Mouse (Mus musculus): ENCODE results near the gene Map3k3.

Gene Map3k3

DNA sequence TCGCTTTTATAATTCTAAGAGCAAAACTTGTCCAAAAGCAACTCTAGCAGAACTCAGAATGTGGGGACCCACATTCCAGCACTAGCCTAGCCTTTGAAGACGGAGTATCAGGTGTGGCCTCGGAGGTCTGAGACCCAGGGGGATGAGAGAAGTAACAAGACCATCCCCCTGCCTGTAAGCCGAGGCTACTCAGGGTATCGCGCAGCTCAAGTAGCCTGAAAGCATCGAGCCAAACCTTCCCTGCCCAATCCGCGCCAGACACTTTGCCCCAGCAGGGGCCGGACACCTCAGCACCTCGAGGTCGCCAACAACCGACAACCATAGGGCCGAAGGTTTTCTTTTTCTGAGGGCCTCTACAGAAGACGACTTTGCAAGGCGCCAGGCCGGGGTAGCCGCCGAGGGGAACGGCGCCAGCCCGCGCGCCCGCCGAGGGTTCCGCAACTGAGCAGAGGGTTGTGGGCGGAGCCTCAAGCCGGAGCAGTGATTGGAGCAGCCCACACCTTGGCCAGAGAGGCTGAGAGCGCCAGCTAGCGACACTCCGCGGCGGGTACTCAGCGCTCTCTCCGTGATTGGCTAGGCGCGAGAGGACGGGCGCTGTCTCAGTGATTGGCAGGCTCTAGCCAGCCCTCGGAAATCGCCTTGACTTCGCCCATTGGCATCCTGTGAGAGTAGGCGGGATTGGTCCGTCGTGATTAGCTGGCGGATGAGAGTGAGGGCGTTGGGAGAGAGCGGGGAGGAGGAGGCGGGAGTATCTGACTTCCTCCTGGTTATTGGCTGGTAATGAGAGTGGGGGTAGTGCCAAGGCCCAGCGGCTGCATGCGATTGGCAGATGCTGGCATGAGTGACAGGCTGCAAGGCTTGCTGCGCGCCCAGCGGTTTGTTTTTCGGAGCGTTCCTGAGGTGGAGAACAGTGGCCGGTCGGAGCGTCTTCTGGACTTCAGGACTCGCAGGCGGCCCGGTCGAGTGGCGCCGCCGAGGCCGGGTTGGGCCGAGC lies at the start of gene Map3k3:
Gene Map3k3, plus strand, starts transcription at position 906 of the 994 bp plus-strand sequence.
- DNase-seq (ENCODE audit: low read depth, low spot score): peak; percentile 100

DNA sequence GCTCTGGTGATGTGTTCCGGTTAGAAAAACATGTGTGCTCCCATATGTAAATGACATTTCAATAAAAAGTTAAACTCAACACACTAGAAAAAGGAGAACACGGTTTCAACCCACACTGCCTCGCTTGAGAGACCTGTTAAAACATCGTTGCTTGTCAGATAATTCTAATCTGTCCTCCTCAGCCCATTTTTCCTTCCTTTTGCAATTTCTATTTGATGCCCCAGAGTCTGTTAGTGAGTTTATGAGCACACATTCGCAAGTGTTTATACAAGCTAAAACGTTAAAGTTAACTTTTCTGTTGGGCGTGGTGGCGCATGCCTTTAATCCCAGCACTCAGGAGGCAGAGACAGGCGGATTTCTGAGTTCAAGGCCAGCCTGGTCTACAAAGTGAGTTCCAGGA lies 49.4 kb upstream of the Map3k3 start:
- DNase-seq (ENCODE audit: low read depth, low spot score): no peak

DNA sequence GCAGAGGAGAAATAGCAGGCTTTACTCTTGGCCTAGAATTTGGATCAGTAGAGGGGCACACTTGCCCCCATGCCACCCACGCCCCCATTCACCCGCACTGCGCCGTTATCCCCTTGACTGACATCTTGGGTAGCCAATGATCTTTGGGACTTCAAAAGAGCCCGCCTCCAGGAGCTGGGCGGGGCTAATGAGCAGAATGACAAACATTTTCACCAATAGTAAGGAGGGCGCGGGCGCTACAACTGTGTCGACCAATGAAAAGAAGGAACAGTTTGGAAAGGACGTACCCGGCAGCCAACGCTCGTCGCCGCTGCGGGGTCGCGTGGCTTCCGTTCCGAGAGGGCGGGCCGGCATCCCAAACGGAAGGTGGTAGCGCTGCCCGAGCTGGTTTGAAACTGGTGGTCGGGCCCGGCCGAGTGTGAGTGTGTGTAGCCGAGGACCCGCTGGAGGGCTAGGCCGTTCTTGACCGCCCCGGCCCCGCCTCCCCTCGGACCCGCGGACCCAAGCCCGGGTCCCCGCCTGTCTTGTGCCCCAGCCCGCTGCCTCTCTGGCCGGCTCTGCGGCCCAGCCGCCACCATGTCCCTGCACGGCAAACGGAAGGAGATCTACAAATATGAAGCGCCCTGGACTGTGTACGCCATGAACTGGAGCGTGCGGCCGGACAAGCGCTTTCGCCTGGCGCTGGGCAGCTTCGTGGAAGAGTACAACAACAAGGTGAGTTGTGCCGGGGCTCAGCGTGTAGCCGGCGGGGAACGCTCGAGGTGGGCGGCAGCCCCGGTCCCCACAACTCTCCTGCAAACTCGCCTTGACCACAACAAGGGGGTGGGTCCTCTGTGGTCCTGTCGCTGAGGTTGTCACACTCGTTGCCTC lies 47.6 kb upstream of the Map3k3 start, which contains the start of gene Dcaf7:
Gene Dcaf7, plus strand, starts transcription at position 325 of the 870 bp plus-strand sequence.
- peak; percentile 97 for DNase-seq (ENCODE audit: low read depth, low spot score)

DNA sequence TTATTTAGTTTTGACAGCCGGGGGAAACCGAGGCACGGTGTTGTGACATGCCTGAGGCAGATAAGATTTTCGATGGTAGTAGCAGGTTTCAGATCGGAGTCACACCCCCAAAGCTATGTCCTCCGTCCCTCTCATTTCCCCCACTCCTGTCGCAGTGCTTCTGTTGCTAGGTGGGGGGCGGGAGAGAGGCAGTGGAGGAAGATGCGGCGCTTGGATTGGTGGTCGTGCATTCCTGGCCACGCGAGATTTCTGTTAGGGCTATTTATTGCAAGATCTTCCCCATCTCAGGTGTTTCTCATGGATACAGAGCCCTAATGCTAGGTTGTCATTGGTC lies 47.0 kb upstream of the Map3k3 start:
- peak; percentile 79 for DNase-seq (ENCODE audit: low read depth, low spot score)

DNA sequence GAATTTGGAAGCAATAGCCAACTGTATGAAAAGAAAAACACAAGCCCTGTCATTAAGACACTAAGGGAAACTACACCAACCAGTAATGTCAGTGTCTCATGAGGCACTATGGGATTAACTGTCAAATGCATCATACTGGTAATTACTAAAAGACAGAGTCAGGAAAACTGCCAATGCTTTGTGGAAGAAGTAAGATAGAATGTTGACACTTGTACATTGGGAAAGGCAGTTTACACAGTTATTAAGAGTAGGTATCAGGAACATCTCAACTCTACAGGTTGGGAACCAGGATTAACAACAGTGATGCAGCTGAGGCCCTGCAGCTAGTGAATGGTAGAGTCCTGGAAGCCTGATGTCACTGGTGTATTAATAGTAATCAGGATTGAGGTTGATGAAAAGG lies 40.1 kb upstream of the Map3k3 start:
- DNase-seq (ENCODE audit: low read depth, low spot score): no peak

DNA sequence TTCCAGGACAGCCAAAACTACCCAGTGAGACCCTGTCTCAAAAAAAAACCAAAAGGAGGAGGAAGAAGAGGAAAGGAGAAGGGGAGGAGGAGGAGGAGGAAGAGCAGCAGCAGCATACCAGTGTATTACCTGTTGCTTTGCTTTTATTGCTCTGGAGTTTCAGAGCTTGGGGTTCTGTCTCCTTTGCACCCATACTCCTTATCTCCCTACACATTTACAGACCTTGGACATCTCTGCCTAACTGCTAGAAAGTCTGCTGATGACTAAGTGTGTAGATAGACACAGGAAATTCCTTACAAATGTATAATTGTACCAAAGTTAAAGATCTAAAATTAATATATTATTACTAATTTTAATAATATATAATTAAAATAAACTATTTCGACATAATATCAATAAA lies 39.2 kb upstream of the Map3k3 start:
- no peak for DNase-seq (ENCODE audit: low read depth, low spot score)

DNA sequence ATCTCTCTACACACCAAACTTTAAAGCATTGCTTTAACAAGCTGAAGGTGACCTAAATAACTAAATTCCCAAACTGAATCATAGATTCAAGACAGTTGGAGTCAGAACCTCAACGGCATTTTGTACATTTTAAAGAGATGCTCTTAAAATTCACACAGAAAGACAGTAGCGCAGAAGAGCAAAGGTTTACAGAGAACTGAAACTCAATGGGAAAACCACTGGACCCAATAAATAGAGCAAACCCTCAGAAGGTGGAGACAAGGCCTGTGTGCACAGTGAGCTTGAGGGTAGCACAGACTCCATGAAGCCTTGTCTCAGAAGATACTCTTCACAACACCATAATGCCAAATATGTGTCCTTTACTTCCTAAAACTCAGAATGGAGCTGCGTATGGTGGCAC lies 38.6 kb upstream of the Map3k3 start:
- DNase-seq (ENCODE audit: low read depth, low spot score): no peak

DNA sequence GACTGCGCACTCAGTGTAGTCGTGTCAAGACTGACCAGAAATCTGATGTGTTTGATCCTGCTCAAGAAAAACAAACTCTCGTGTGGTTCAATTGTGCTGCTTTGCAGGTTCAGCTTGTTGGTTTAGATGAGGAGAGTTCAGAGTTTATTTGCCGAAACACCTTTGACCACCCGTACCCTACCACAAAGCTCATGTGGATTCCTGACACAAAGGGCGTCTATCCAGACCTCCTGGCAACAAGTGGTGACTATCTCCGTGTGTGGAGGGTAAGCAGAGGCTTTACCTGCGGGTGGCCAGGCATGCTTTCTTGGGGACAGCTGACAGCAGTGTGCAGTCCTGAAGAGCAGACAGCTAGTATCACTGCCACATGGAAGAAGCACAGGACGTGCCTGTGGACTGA lies 37.8 kb upstream of the Map3k3 start:
- no peak for DNase-seq (ENCODE audit: low read depth, low spot score)

DNA sequence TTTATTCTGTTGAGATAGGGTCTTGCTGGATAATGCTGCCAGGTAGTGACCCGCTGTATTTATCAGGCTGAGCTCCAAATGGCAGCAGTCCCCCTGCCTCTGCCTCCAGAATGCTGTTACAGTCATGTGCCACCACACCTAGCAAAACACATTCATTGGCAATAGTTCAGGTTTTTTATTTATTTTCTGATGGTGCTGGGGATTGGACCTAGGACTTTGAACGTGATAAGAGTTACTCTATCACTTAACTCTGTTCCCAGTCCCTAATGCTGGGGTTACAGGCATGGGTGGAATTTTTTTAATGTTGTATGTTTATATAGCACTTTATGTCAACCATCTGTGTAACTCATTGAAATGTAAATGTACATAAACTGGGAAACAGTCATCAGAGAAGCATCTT lies 30.5 kb upstream of the Map3k3 start:
- no peak for DNase-seq (ENCODE audit: low read depth, low spot score)

DNA sequence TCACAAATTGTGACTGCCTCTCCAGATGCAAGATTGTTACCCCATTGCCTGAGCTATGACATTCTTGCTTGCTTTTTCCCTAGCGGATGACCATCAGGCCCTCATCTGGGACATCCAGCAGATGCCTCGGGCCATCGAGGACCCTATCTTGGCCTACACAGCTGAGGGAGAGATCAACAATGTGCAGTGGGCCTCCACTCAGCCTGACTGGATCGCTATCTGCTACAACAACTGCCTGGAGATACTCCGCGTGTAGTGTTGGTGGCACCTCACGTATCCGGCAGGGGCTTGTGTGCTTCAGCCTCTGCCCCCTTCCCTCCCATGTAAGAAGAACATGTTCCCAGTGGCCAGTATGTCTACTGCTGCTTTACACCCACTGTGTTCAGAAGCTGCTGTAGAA lies 29.8 kb upstream of the Map3k3 start:
- no peak for DNase-seq (ENCODE audit: low read depth, low spot score)

DNA sequence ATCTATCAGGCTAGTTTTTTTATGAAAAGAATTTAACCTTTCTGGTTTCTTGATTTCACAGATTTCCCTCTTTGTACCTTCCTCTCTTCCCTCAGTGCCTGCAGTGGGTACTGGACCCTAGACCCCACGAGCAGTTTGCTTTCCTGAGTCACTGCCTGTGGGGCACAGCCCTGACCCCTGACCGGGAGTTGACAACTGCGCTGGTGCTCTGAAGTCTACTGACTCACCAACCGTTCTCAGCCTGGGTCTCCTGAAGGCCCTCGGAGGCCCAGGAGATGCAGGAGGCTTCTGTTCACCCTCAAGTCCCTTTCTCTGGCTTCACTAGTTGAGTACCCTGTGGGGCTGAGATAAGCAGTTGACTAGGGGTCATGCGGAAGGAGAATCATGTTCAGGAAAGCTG lies 29.1 kb upstream of the Map3k3 start:
- DNase-seq (ENCODE audit: low read depth, low spot score): no peak

DNA sequence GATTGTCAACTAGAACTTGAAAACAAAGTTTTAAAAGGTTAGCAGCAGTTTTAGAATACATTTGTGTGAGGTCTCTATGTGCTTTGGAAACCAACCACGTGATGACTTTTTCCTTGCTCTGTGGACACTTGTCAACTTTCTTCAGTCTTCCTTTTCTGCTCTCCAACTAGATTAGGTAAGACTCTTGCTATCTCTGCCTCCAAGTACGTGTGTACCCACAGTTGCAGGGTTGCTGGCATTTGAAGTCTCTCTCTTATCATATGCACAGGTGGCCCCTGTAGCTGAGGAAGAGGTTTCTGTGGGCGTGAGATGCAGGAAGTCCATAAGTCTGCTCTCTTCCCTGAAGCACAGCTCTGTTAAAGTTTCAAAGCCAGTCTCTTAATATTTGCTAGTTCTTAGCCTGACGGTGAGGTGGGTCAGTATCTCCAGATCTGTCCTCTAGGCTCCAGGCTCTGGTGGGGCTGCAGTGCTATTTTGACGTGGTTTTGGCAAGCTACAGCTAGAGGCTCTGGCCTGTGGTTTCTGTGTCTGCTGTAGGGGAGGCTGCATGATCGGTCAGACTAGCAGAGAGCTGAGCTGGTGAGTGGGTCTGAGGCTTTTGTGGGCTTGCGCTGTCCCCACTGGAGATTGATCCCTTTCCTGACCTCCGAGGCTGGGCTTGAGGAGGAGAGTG lies 27.5 kb upstream of the Map3k3 start:
- DNase-seq (ENCODE audit: low read depth, low spot score): no peak

DNA sequence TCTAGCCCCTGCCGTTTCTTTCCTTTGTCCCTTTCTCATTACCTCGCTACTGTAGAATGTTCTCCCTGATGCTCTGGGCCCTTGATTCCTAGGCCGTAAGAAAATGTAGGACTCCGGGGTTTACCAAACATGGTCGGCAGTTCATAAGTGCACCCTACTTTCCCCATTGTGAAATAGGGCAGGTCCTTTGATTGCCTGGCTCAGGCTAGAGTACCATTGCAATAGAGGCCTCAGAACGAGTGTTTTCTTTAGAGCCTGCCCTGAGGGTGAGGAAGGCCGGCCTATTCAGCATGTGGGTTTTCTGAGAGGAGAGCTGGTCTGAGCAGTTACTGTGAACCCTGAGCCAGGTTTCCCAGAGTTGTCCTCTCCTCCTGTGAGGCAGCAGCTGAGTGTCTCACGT lies 26.4 kb upstream of the Map3k3 start:
- no peak for DNase-seq (ENCODE audit: low read depth, low spot score)

DNA sequence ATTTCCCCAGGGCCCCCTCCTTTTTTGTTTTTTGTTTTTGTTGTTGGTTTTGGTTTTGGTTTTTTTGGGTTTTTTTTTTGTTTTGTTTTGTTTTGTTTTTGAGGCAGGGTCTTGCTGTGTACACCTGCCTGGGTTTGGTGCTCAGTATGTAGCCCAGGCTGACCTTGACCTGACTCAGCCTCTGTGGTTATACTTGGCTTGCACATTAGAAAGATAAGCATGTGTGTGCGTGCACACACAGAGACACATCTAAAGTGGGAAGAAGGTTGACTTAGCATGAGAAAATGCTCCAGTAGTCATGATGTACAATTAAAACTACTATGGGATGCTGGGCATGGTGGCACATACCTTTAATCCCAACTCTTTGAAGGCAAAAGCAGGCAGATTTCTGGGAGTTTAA lies 23.9 kb upstream of the Map3k3 start:
- no peak for DNase-seq (ENCODE audit: low read depth, low spot score)

DNA sequence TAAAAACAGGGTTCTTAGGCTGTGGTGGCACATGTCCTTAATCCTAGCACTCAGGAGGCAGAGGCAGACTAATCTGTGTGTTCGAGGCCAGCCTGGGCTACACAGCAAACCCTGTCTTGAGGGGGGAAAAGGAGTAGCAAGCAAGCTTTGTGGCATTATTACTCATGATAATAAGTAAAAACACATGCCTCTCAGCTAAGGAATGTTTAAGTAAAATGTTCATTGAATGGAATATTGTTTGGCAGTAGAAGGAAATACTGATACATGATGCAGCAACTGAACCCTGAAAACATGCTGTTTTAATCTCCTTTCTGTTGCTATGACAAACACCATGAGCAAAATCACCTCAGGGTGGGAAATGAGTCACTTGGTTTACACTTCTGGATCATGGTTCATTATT lies 23.1 kb upstream of the Map3k3 start:
- DNase-seq (ENCODE audit: low read depth, low spot score): no peak

DNA sequence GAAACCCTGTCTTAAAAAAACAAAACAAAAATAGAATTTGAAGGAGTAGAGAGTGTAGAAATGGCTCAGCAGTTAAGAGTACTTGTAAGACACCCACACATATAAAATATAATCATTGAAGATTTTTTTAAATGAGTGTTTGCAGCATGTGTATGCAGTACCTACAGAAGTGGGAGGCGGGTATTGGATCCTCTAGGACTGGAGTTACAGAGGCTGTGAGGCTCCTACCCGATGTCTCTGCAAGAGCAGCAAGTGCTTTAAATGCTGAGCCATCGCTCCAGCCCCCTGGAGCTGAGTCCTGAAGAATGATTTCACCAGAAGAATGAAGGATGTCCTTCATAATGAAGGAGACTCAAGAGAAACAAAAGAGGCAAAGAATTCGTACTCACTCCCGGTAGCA lies 20.7 kb upstream of the Map3k3 start:
- no peak for DNase-seq (ENCODE audit: low read depth, low spot score)

DNA sequence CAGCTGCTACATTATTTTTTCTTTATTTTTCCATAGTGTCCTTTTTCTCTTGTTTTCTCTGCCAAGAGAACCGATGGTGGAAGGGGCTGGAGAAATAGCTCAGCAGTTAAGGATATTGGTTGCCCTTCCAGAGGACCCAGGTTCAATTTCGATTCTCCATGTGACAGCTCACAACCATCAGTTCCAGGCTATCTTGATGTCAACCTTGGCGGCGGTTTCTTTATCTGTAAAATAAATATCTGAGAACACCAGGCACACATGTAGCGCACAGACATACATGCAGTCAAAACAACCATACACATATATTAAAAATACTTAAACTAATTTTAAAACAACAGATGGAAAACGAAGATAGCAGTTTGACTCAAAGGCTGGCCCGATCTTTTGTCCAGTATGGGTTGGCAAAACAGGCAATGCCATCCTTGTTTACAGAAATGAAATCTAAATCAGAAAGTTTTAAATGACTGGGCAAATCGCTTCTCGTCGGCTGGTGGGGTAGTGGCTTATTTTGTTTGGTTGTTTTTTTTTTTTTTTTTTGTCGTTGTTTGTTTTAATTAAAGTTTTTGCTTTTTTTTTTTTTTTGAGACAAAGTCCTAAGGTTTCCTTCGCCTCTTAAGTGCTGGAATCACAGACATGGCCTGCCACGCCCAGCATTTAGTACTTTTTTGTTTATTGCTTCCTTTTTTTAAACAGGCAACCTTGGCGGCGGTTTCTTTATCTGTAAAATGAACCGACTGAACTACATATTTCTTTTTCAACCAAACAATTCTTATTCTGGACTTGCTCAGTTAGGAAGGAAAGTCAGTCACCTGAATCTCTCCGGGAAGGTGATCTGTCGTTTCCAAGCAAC lies 19.1 kb upstream of the Map3k3 start:
- no peak for DNase-seq (ENCODE audit: low read depth, low spot score)

DNA sequence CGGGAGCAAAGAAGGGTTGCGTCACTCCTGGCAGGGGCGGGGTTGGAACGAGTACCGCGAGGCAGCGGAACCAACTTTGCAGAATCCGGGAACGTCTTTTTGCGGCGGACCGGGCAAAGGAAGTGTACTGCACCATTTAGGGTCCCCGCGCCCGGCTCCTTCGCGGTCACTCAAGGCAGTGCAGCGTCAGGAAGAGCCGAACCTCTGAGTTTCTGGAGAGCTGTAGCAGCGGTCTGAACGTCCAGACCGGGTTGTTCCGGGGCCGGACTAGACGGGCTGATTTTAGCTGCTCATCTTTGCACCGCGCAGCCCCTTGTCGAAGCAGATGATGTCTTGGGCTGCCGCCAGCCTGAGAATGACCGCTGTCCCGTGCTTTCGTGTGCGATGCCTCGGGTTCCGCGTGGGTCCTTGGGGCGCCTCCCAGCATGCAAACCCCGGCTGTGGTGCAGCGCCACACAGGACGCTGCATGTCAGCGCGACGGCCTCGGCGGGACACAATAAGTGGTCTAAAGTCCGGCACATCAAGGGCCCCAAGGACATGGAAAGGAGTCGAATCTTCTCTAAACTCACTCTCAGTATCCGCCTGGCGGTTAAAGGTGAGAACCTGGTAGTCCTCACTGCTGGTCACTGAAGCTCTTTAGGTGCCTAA lies 18.4 kb upstream of the Map3k3 start, which contains the start of gene Taco1:
Gene Taco1, plus strand, starts transcription at position 139 of the 649 bp plus-strand sequence.
- DNase-seq (ENCODE audit: low read depth, low spot score): peak; percentile 95

DNA sequence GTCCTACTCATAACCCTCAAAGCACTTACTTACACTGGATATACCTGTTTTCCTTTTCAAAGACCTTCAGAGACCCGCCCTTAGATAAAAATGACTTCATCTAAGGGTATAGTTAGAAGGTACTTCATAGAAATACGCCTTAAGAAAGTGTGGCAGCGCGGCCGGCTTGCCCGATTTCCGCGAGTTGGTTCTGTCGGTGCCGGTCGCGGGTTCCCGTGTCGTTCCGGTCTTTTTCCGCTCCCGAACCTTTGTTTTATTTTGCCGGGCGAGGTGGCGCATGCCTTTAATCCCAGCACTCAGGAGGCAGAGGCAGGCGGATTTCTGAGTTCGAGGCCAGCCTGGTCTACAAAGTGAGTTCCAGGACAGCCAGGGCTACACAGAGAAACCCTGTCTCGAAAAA lies 17.8 kb upstream of the Map3k3 start:
- peak; percentile 100 for DNase-seq (ENCODE audit: low read depth, low spot score)

DNA sequence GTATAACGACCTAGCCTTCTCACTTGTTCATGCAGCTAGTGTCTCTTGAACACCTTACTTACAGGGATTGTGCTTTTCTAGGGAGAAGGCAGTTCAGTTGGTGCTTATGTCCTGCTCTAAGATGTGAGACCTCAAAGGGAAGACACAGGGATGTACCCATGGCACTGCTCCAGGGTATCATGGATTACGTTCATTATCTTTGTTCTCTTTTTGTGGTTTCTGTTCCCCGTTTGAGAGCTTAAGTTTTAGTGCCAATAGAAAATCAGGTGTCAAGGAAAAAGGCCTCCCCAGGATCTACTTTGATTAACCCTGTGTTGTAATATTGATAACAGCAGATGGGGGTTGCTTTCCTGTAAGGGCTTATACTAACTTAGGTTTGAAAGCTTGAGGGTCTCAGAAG lies 10.6 kb upstream of the Map3k3 start:
- DNase-seq (ENCODE audit: low read depth, low spot score): no peak

Data from mesoderm, embryonic 11.5 days (tissue).